Comparison of ENCODE assay signal across 20 mouse cellular contexts in genomic region chr8:119707146-119707545, GRCm38 (mm10). TPM values are rescaled to one million over a fixed set of nuclear protein-coding genes. Genes with fewer than 3 reads are reported as not detected.
"Had no signal": no experiment of that assay in that cellular context is flagged by ENCODE, and none has a peak within 500 bp of the region (broad histone marks: within the 10 kb centered on the region; RNA-seq: fewer than 3 reads in every experiment).

No protein-coding gene starts in this region.

- ATAC-seq: liver, postnatal 0 days; lung, postnatal 0 days; midbrain, embryonic 15.5 days had no signal

- H3K9ac ChIP-seq: kidney, embryonic 15.5 days; limb, embryonic 12.5 days; limb, embryonic 15.5 days; liver, embryonic 14.5 days; liver, postnatal 0 days; lung, embryonic 14.5 days; midbrain, embryonic 12.5 days; midbrain, embryonic 15.5 days; neural tube, embryonic 13.5 days had no signal

- H3K36me3 ChIP-seq: kidney, embryonic 15.5 days; limb, embryonic 12.5 days; limb, embryonic 15.5 days; midbrain, embryonic 12.5 days; midbrain, embryonic 15.5 days; neural tube, embryonic 13.5 days had no signal

- H3K4me2 ChIP-seq: kidney, embryonic 15.5 days; limb, embryonic 12.5 days; limb, embryonic 15.5 days; liver, embryonic 11.5 days; lung, embryonic 14.5 days; midbrain, embryonic 12.5 days; midbrain, embryonic 15.5 days; neural tube, embryonic 13.5 days had no signal

- H3K27ac ChIP-seq: kidney, embryonic 15.5 days; limb, embryonic 12.5 days; limb, embryonic 15.5 days; liver, embryonic 14.5 days; macrophage; midbrain, embryonic 12.5 days; midbrain, embryonic 15.5 days; neural tube, embryonic 13.5 days; stomach, postnatal 0 days had no signal

- H3K9me3 ChIP-seq: kidney, embryonic 15.5 days; limb, embryonic 12.5 days; limb, embryonic 15.5 days; midbrain, embryonic 12.5 days; midbrain, embryonic 15.5 days; neural tube, embryonic 13.5 days had no signal

- H3K4me3 ChIP-seq: kidney, embryonic 15.5 days; limb, embryonic 12.5 days; limb, embryonic 15.5 days; midbrain, embryonic 12.5 days; midbrain, embryonic 15.5 days; neural tube, embryonic 13.5 days had no signal

- DNase-seq: kidney, adult 11 months; kidney, adult 8-10 months; kidney, postnatal 10 days; kidney, postnatal 36 days; left cerebral cortex, postnatal 4 days; liver, postnatal 0 days; lung, embryonic 14.5 days; thymus, adult 2 months; thymus, postnatal 25 days had no signal

- H3K4me1 ChIP-seq: midbrain, embryonic 12.5 days had no signal

RNA-seq across cellular contexts. Expression of gene Atp2c2, which starts 7.3 kb away (rescaled TPM):
- polyA plus RNA-seq: macrophage had no signal

RNA-seq across cellular contexts. Expression of gene Wfdc1, which starts 41.0 kb away (rescaled TPM):
- polyA plus RNA-seq: limb, embryonic 12.5 days; macrophage had no signal
